Mouse (Mus musculus): ENCODE measurements at regions not wholly inside any gene's neighbourhood (a gene's known extent, or its start where the extent isn't known, plus 50 kb on each side); places are given as distances from the start of the nearest gene placed in this dataset.

GRCm38 (mm10) chr16:84318091-84318490 is 196.8 kb upstream of the A730009L09Rik start:
- no peak for DNase-seq (ENCODE audit: inconsistent age in 2 of 2, low spot score in 1 of 2)

DNA sequence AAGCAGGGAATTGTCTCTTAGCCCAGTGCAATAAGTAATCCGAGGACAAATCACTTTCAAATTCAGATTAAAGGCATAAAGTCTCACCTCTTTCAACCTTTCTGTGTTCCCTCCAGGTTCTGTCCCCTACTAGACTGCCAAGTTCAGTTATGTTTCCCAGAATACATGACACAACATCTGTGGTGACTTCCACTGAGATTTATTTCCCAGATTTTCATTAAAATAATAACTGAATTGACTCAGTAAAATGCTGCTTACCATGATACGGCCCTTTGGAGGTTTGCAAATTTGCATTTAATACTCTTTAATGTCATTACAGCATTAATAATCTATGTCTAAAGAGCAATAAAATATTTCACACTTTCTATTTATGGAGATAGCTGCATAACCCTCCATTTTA is 193.4 kb upstream of the A730009L09Rik start:
- no peak for DNase-seq (ENCODE audit: inconsistent age in 2 of 2, low spot score in 1 of 2)

GRCm38 (mm10) chr16:84330293-84330692 is 184.6 kb upstream of the A730009L09Rik start:
- no peak for DNase-seq (ENCODE audit: inconsistent age in 2 of 2, low spot score in 1 of 2)

GRCm38 (mm10) chr16:84346089-84346488 is 168.8 kb upstream of the A730009L09Rik start:
- DNase-seq (ENCODE audit: inconsistent age in 2 of 2, low spot score in 1 of 2), result no peak

GRCm38 (mm10) chr16:84355118-84355517 is 159.8 kb upstream of the A730009L09Rik start:
- no peak for DNase-seq (ENCODE audit: inconsistent age in 2 of 2, low spot score in 1 of 2)

DNA sequence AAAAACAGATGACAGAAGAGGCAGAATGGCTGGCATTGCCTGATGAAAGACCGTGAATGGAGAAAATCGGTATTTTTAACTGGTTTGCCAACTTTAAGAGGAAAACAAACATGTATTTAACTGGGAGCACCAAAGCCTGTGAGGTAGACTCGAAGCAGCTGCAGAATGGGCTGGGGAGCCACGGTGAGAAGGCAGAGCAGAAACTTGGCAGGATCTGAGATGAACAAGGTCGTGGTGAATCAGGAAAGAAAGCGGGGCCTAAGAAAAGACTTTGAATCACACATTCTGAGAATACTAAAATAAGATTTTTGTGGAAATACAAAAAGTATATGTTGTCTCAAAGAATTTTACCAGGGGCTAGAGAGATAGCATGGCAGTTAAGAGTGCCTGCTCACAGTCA is 149.0 kb upstream of the A730009L09Rik start:
- DNase-seq (ENCODE audit: inconsistent age in 2 of 2, low spot score in 1 of 2), result peak in 1 of 2 experiments; percentile 38

DNA sequence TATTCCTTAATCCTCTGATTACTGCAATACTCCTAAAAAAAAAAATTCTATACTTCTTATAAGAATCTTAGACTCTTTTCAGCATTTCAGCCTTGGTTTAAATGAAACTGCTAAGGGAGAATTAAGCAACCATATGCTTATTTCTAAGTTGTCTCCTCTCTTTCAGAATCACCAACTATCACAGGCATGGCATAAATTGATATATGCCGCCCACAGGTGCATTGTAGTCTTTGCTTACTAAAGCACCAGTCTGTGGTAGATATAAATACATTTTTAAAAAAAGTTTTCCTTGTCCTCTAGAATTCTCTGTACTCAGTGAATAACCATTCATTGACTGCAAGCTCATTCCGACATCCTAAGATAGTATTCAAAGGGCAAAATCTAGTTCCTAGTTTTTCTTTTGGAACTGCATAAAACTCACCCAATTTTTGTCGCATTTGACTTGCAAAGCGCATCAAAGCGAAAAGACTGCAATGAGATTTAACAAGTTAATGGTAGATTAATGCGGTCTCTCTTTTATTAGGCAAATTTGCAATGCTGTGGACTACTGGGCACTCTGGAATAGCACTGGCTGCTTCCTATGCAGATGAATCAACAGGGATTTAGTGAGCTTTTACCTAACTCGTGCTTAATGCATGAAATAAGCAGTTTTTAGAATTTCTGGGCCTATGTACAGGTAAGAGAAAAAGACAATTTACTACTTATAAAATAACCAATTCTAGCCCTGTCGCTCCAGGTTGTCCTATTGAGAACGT is 145.8 kb upstream of the A730009L09Rik start:
- no peak for DNase-seq (ENCODE audit: inconsistent age in 2 of 2, low spot score in 1 of 2)

DNA sequence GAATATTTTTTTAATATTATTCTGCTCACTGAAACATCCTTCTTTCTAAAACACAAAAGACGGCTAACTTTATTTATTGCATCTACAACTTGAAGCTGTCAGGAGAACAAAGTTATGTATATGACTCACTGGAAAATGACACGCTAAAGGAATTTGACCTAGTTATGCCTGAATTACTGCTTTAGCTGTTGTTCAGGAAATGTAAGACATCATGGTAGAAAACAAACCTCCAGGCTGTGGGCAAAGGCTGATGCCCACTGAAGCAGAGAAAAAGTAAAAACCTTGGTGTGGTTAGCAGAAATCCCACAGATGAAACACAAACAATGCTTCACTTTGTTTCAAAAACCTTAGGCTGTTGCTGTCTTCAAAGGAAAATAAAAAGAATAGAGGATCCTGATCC is 136.5 kb upstream of the A730009L09Rik start:
- peak in 1 of 2 experiments; percentile 61 for DNase-seq (ENCODE audit: inconsistent age in 2 of 2, low spot score in 1 of 2)

DNA sequence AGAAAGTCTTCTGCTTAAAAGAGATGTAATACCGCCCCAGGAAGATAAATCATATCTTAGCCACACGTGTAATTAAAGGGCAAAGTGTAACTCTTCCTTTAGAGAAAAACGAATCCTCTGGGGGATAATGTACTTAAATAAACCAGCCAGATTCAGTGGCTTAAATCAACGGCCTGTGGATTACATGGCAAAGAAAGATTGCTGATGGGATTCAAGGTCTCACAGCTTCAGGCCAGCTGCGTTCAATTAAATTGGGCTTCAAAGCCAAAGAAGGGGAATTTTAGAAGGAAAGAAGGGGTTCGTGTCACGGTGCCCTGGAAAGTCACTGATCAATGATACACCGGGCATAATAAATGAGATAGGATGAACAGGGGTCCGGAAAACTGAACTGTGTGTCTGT is 123.2 kb upstream of the A730009L09Rik start:
- no peak for DNase-seq (ENCODE audit: inconsistent age in 2 of 2, low spot score in 1 of 2)

DNA sequence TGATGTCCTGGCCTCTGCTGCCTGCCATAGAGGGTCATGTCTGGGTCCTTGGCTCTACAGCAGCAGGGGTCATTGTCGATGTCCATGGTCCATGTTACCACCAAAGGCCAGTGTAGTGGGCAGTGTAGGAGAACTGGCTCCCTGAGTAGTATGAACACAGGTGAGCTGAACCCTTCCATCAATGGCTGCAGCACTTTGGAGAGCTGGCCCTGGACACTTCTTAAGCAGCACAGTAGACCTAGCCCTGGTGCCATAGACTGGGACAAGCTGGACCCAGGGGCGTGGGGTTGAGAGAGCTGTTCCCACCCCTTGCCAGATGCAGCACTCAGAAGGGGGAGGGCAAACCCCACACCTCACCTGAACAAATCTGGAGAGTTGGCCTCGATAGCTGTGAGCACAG is 120.0 kb upstream of the A730009L09Rik start:
- DNase-seq (ENCODE audit: inconsistent age in 2 of 2, low spot score in 1 of 2), result no peak

DNA sequence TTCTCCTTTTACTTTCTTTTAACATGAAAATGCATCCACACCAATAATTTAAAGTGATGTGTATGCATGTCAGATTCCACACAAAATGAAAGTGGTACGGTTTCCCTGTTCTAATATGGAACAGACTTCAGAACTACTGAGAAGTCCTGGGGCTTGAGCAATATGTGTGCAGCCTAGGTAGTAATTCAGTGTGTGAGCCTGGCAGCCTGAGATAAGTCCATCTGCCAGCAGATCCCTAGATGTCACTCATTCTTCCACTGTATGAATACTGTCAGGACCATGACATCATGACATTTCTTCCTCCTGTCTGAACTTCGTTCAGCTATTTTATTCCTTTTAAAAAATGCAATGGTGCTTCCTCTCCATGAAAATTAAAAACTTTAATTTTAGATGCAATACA is 93.3 kb upstream of the A730009L09Rik start:
- DNase-seq (ENCODE audit: inconsistent age in 2 of 2, low spot score in 1 of 2), result no peak

DNA sequence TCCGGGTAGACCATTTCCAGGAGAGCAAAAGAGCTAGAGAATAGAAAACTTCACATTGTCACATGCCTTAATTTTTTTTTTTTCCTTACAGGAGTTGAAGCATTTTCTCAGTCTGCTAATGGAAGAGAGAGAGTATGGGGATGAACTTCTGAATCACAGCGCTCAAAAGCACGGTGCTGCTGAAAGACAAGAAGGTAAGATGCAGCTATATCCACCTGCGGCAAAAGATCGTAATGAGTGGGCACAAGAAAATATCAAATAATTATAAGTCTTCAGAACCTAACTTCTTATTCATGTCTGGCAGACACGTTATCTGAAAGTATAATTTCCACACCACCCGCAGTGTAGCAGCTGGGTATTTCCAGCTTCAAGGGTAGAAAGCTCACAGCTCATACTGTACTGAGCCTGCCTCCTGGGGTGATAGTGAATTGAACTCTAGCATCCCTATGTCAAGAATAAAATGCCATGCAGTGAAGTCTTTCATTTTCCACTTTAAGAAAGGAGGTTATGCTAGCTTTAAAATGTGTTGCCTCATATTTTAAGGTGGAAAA is 87.9 kb upstream of the A730009L09Rik start:
- DNase-seq (ENCODE audit: inconsistent age in 2 of 2, low spot score in 1 of 2), result no peak

DNA sequence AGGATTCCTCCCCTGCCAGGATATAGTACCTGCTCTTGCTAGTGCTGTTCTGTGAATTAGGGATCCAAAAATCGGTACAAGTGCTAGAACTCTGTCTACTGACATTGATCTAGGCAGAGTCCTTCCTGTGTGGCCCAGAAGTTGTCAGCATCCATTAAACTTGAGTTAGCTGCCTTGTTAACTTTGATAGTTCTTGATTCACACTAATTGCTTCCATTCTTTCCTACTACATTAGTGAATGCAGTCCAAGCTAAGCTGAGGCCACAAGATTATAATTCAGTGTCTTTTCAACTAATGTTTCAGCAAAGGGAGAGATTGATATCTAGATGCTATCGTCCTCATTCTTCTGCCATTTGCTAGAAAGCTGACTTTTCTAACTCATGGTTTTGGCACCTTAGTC is 58.3 kb upstream of the A730009L09Rik start:
- no peak for DNase-seq (ENCODE audit: inconsistent age in 2 of 2, low spot score in 1 of 2)

- no peak for DNase-seq (ENCODE audit: inconsistent age in 2 of 2, low spot score in 1 of 2)
Measured at GRCm38 (mm10) chr16:84462150-84462549, 52.8 kb upstream of the A730009L09Rik start.

Data from adrenal gland, adult (tissue).